Mouse (Mus musculus): Measurements from ENCODE around the gene 4930579F01Rik.
"Not testable (repeated sequence)": the region's sequence is repeated elsewhere in the genome, so short reads cannot be mapped to it uniquely, and the experiment has no call there.

The 4930579F01Rik gene

DNA sequence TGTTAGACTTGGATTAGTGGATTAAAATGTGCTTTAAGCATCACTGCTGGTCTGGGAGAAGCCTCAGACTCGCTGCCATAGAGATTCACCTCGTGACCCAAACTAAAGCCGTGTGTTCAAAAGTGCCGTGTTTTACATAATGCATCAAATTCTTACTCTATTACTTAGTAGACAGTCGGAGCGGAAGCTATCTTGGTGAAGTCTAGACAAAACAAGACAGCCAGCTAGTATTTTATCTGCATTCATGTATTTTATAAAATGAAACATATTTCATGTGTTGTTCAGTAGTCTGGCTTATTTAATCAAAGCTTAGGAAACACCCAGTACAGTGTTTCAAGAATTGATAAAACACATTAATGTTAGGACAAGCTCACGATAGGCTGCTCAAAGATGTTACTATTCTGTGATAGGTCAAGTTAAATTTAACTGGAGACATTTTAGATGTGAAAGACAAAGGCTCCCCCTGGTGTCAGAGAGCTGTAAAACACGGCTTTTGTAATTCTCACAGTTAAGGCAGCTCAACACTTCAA is 48.9 kb downstream of the 4930579F01Rik start, which contains the start of gene Mttp:
Gene Mttp (minus strand): TSS at position 327 of the 530 bp plus-strand sequence.
- peak; percentile 90 for DNase-seq (ENCODE audit: low read depth, low spot score)

DNA sequence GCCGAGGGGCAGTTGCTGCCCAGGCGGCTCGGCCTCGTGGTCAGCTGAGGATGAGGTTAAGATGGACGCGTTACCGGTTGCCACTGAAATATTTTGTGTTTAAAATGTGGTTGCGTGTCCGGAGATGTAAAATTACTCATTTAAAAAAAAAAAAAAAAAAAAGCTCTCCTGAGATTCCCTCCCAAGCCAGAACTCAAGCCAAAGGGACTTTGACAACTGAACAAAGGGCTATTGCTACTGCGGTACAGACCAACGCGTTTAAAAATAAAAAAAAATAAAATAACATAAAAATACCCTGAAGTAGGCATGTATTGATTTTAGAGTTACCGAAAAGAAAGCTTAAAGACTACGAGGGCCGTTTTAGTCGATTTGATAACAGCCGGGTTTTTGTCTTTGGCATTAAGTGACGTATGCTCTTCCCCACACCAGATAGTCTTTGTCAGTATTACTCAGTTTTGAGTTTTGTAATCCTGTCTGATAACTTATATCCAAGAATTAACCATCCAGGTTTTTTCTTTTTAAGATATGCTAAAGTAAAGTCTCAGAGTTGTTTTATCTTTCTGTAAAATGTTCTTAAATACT is 49.5 kb downstream of the 4930579F01Rik start:
- peak; percentile 62 for DNase-seq (ENCODE audit: low read depth, low spot score)

- peak; percentile 99 for DNase-seq (ENCODE audit: low read depth, low spot score)
These were observed 50.1 kb downstream of the 4930579F01Rik start, which contains the start of gene Trmt10a for GRCm38 (mm10) chr3:138143315-138144059. Trmt10a (plus strand) TSS chr3:138143448.

DNA sequence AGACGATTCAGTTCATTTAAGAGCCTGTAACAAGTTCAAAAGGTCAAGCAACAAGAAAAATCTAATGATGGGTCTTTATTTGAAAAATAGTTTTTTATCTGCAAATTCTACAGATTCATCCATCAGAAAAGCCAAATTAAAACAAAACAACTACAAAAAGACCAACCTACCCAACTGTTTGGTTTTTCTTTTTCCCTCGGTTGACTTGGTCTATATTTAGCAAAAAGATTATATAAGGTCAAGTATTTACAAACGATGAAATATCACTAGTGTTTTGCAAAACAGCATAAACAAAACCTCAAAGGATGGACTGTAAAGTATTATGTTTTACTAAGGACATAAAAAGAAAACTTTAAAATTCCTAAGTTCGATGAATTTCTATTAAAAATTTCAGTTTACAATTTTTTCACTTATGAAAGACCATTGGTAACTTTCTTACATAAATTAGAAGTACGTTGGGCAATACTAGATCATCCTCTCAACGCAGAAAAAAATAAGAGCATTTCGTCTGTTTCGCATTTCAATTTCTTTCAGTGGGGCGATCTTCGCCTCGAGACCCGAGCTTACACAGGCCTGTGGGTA is 50.8 kb downstream of the 4930579F01Rik start:
- no peak for DNase-seq (ENCODE audit: low read depth, low spot score)

DNA sequence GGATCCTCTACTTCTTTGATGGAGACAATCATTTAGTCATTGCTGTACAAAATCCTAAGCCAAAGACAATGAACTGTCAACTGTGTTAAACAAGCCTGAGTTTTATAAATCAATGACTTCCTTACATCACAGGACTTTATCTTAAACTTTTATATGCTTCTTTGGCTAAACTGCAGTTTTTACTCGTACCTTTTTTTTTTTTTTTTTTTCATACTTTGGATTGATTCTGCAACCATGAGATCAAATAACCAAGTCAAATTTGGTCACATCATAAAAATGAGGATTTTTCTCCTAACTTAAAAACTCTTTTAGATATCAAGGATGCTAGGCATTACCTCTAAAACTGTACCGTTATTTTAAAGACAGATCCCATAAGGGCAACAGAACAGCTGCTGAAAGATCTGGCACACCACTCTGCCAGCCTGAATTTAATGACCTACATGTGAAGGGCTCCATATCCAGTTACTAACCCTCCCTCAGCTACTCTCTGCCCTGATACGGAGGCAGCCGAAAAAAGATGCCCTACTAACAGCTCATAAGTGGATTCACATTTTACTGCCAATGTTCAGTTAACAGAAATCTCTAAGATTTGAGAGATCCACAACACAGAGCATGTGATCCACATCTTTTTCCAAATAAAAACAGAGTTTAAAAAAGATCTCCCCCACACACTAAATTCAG is 51.4 kb downstream of the 4930579F01Rik start:
- DNase-seq (ENCODE audit: low read depth, low spot score): no peak

DNA sequence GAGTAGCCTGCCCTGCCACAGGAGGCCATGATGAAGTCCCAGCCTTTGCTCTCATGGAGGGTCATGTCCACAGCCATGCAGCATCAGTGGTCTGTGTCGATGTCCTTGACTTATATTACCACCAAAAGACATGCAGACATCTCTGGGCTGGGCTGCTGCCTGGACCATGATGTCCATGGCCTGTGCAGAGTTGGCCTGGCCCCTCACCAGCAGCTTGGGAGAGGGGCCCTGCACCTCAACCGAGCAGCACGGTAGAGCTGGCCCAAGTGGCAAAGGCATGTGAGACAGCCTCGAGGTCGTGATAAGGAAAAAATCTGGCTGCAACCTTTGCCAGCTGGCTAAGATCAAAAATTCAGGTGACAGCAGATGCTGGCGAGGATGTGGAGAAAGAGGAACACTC is 54.0 kb downstream of the 4930579F01Rik start:
- DNase-seq (ENCODE audit: low read depth, low spot score): no peak

- not testable (repeated sequence) for DNase-seq (ENCODE audit: low read depth, low spot score)
These were observed 55.5 kb downstream of the 4930579F01Rik start for GRCm38 (mm10) chr3:138138146-138138545.

DNA sequence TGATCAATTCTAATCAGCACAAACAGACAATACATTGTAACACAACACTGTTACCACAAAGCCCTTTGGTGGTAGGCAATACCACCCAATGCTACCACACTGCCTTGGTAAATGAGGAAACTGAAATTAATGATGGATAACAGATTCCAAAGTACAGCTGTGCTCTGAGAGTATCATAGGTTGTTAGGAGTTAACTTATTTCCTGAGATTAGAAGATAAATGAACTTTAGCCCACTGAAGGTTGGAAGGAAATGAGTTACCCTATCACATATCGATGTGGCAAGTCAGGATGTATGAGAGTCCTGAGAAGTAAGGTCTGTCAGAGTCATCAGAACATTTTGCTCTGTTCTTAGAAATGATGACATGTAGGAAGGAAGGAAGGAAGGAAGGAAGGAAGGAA is 59.1 kb downstream of the 4930579F01Rik start:
- DNase-seq (ENCODE audit: low read depth, low spot score): no peak

DNA sequence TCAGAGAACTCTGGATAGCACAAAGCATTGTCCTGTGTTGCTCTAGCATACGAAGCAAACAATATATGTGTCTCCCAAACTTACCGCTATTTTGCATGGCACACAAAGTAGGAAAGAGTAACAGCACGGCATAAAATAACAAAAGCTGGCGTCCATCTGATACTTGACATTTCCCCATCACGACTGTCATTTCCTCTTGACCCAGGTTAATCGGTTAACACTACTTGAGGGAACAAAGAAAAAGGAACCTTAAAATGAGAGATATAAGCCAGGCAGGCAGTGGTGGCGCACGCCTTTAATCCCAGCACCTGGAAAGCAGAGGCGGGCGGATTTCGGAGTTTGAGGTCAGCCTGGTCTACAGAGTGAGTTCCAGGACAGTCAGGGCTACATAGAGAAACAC is 59.7 kb downstream of the 4930579F01Rik start:
- DNase-seq (ENCODE audit: low read depth, low spot score): no peak

GRCm38 (mm10) chr3:138133463-138133862 is 60.2 kb downstream of the 4930579F01Rik start:
- DNase-seq (ENCODE audit: low read depth, low spot score): no peak

DNA sequence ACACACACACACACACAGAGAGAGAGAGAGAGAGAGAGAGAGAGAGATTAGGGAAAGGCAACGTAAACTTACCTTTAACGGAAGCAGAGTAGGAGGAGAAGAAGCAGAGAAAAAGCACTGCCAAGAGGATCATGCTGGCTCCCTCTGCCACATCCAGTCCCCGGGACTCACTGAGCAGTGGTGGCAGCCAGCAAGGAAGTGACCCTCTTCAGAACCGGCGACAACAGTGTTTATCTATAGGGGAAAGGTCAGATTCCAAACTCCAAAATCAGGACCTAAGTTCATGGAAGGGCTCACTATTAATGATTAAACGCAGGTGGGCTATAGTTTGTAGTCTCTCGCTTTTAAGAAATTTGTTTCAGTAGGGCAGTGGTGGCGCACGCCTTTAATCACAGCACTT is 62.5 kb downstream of the 4930579F01Rik start:
- DNase-seq (ENCODE audit: low read depth, low spot score): no peak

DNA sequence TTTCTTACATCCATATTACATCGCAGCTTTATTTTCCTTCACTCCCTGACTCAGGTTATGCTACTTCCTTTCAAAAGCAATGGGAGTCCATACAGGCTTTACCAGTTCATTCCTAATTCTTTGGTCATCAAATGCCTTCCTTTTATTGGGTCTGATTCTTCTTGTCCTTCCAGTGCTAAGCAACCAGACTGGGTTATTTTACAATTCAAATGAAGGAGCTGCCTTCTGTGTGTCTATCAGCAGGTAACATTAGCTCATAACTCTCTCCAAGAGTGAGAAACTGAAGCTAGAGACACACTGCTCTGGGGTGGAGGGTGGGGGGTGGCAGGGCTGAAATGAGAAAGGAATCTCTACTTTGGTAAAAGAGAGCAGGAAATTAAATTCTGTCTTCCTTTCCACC is 62.9 kb downstream of the 4930579F01Rik start:
- no peak for DNase-seq (ENCODE audit: low read depth, low spot score)

DNA sequence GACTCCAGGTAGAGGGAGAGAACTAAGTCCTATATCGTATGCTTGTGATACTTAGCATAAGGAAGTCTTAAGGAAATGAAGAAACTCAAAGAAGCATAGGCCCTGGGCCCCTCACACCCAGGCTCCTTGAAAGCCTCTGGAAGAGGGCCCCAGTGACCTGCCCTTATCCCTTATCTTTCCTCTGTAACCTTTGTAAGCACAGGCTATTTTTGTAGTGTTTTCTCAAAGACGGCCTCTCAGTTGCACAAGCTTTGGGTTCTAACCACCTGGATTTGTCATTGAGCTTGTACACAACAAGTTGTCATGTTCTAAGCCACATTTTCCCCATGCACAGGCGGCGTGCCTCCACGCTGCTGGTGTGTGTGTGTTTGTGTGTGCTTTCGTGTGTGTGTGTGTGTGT is 64.5 kb downstream of the 4930579F01Rik start:
- no peak for DNase-seq (ENCODE audit: low read depth, low spot score)

DNA sequence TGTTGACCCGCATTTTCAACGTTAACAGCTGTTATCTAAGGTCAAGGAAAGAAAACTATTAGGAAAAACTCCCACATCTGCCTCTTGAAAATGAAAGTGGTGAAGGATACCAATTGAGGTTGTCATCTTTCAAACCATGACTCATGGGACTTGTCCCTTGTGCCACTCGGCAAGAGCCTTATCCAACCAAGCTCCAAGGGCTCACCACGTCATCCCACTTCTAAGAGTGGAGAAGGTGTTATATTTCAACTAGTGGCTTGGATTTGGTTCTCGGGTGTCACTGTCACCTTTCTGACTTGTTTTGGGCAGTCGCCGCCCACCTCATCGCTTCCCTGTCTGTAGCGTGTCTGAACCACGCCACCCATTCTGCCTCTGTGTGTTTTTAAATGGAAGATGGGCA is 69.8 kb downstream of the 4930579F01Rik start:
- DNase-seq (ENCODE audit: low read depth, low spot score): no peak

GRCm38 (mm10) chr3:138121461-138121860 is 72.2 kb downstream of the 4930579F01Rik start:
- no peak for DNase-seq (ENCODE audit: low read depth, low spot score)

- no peak for DNase-seq (ENCODE audit: low read depth, low spot score)
These were observed 74.0 kb downstream of the 4930579F01Rik start for GRCm38 (mm10) chr3:138119444-138120105.

- peak; percentile 27 for DNase-seq (ENCODE audit: low read depth, low spot score)
These were observed 74.8 kb downstream of the 4930579F01Rik start for GRCm38 (mm10) chr3:138118831-138119230.

DNA sequence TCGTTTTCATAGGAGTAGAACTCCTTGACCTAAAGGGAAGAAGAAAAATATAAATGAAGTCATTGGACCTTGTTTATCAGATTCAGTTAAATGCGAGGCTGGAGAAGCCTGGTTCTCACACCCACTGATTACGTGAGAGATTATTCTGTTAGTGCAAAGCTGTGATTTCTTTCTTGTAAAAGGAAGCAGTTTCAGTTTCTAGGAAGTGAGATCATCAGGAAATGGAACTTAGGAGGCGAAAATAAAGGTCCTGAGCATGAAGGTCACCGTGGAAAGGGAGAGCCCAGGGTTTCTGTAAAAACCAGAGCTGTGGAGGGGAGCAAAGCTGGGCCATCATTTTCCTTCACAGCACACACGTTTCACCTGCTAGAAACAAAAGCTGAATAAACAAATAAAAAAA is 75.2 kb downstream of the 4930579F01Rik start:
- no peak for DNase-seq (ENCODE audit: low read depth, low spot score)

DNA sequence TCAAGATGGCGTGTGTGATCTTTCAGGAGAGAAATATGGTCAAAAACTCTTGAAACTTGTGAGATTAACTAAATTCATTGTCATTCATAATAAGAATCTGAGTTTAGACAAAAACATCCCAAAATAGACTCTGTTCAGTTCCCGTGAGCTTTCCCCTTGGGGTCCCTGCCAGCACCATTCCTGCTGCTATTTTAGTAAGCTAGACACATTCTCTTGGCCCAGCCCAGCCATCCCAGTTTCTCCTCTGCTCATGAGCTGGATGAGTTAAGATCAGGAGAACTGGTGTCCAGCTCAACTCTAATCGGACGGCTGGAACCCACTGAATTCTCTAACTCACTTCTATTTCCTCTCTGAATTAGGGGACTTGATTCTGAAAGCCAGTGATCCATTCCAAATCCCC is 76.8 kb downstream of the 4930579F01Rik start:
- no peak for DNase-seq (ENCODE audit: low read depth, low spot score)

- no peak for DNase-seq (ENCODE audit: low read depth, low spot score)
These were observed 79.5 kb downstream of the 4930579F01Rik start for GRCm38 (mm10) chr3:138114106-138114505.
